Mouse (Mus musculus) c-Kit-positive CD71-negative TER-119-negative erythroid progenitor cells, embryonic 14.5 days (primary cell): ENCODE results near the gene Plin5.
"Not testable (repeated sequence)": the region's sequence is repeated elsewhere in the genome, so short reads cannot be mapped to it uniquely, and the experiment has no call there.

Experiments
- DNase-seq: peaks from one replicate; pipeline ENCODE4 v3.0.0-alpha.2; 2013; ENCODE audit warnings: low read depth

The Plin5 gene

DNA sequence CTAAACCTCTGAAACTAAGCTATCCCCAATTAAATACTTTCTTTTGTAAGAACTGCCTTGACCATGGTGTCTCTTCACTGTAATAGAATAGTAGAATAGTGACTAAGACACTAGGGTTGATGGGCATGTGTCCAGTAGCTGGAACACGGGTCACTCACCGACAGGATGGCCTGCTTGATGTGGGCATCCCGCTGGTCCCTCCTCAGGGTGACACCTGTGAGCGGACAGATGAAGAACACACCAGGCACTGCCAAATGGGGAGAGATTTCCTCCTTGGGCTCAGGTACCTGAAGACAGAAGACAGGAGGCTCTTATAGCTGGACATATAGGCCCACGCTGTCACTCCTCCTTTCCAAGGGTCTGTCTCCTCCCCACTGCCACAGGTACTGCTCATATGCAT is 45.2 kb downstream of the Plin5 start:
- DNase-seq: no peak

DNA sequence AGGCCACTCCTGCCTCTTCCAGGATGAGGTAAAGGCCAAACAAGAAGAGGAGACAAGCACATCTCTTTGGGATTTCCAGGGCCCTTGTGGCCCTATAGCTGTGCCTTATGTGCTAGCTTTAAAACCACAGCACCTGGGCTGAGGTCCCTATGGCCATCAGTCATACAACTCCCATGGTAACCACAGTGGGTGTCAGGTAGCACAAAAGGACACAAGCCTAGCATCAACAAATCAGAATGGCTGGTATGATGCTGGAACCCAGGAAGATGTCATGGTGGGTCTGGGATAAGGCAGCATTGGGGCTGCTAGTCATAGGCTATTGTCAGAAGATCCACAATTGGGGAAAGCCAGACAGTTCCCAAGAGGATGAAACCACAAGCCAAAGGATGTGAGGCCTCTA is 46.3 kb downstream of the Plin5 start:
- DNase-seq: no peak

DNA sequence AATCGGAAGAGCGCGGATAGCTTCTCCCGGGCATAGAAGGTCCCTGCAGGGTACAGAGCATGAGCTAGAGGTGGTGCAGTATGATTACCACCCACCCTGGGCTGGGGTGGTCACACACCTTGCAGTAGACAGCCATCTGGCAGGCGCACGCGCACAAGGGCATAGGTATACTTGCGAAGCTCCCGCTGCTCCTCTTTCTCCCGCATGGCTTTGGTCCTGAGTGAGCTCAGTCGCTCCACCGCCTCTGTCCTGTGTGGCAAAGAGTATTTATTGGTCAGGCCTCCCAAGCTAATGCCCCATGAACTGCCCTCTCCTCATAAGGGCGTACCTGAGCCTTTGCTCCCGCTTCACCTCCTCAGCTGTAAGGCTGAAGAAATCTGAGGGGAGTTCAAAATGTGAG is 48.3 kb downstream of the Plin5 start:
- no peak for DNase-seq

GRCm38 (mm10) chr17:56066451-56066850 is 50.9 kb downstream of the Plin5 start:
- DNase-seq: no peak

- DNase-seq: not testable (repeated sequence)
These were observed 51.7 kb downstream of the Plin5 start for GRCm38 (mm10) chr17:56065715-56066114.

- no peak for DNase-seq
These were observed 55.3 kb downstream of the Plin5 start for GRCm38 (mm10) chr17:56062081-56062480.
